Mouse (Mus musculus) monocyte, adult 5-6 weeks (primary cell): ENCODE data around the gene Hyal3. TPM values are rescaled to one million over a fixed set of nuclear protein-coding genes. Genes with fewer than 3 reads are reported as not detected.

Experiments
- total RNA-seq: library from RNA; stranded (forward); fragments of 200-1000, 200-491, 200-594 nt; gene quantifications from 3 replicates; pipeline ENCODE4 v1.2.3, GENCODE M21; 2017

Hyal3 gene
- total RNA-seq, 1 experiment from 2014 or later, result not detected

Other genes with a start within 250 kb of the Hyal3 start
- gene Hemk1, start 242.5 kb upstream of the Hyal3 start, total RNA-seq, result 4.7 to 6.5 TPM (median 5.1 TPM) in 3 replicates
- gene 6430571L13Rik, start 240.2 kb upstream of the Hyal3 start, total RNA-seq, result not detected in 3 replicates
- gene Cacna2d2, start 181.2 kb upstream of the Hyal3 start, total RNA-seq, result not detected in 3 replicates
- 19.0 to 26.5 TPM (median 21.7 TPM) in 3 replicates for gene Tmem115, start 46.9 kb upstream of the Hyal3 start, total RNA-seq
- 8.0 to 27.2 TPM (median 14.4 TPM) in 3 replicates for gene Cyb561d2, start 38.6 kb upstream of the Hyal3 start, total RNA-seq
- 17.4 to 20.5 TPM (median 18.7 TPM) in 3 replicates for gene Nprl2, start 38.6 kb upstream of the Hyal3 start, total RNA-seq
- 3.2 to 4.0 TPM in 2 of 3 replicates, not detected in the other for gene Zmynd10, start 33.5 kb upstream of the Hyal3 start, total RNA-seq
- 67.8 to 117 TPM (median 83.9 TPM) in 3 replicates for gene Rassf1, start 29.3 kb upstream of the Hyal3 start, total RNA-seq
- 16.0 to 23.9 TPM (median 21.4 TPM) in 3 replicates for gene Tusc2, start 17.6 kb upstream of the Hyal3 start, total RNA-seq
- gene Hyal2, start 12.9 kb upstream of the Hyal3 start, total RNA-seq, result 1.1 to 2.5 TPM (median 2.3 TPM) in 3 replicates
- 0.86 to 2.0 TPM in 2 of 3 replicates, not detected in the other for gene Hyal1, start 3.9 kb upstream of the Hyal3 start, total RNA-seq
- gene Naa80, start 1.9 kb upstream of the Hyal3 start, total RNA-seq, result 3.6 to 5.4 TPM (median 5.4 TPM) in 3 replicates
- gene Ifrd2, start 6.8 kb downstream of the Hyal3 start, total RNA-seq, result 5.5 to 11.1 TPM (median 8.8 TPM) in 3 replicates
- 0.10 TPM in 1 of 3 replicates, not detected in the others for gene Sema3b, start 28.4 kb downstream of the Hyal3 start, total RNA-seq
- 646 to 794 TPM (median 705 TPM) in 3 replicates for gene Gnai2, start 54.5 kb downstream of the Hyal3 start, total RNA-seq
- not detected in 3 replicates for gene Slc38a3, start 88.7 kb downstream of the Hyal3 start, total RNA-seq
- 1.8 TPM in 1 of 3 replicates, not detected in the others for gene Gnat1, start 98.9 kb downstream of the Hyal3 start, total RNA-seq
- gene Sema3f, start 129.7 kb downstream of the Hyal3 start, total RNA-seq, result not detected in 3 replicates
- gene Rbm5, start 190.2 kb downstream of the Hyal3 start, total RNA-seq, result 339 to 489 TPM (median 412 TPM) in 3 replicates